Mouse (Mus musculus) stomach, embryonic 14.5 days (tissue): ENCODE results near the gene Supt5. TPM values are rescaled to one million over a fixed set of nuclear protein-coding genes. Genes with fewer than 3 reads are reported as not detected.

Source experiments
- ATAC-seq: fragments of 200-750 bp; cut with Nextera tagmentation; 2 replicates; pipeline ENCODE4 v1.8.0; 2017; ENCODE audit warnings: low read depth, moderate TSS enrichment; ENCODE audit not compliant: insufficient number of reproducible peaks, insufficient read depth, low FRiP score
- H3K27ac ChIP-seq: fragments of 300-500 bp; sonication (generic); 2 replicates; pipeline ENCODE4 v1.5.1; 2014; ENCODE audit warnings: mild to moderate bottlenecking, low read length, moderate library complexity, mixed read lengths
- H3K27me3 ChIP-seq: fragments of 300-500 bp; sonication (generic); 2 replicates; pipeline ENCODE4 v1.6.1; 2014; ENCODE audit warnings: low read length, control low read depth, mixed read lengths; ENCODE audit not compliant: control insufficient read depth, insufficient read depth
- H3K36me3 ChIP-seq: fragments of 300-500 bp; sonication (generic); 2 replicates; pipeline ENCODE4 v1.6.1; 2014; ENCODE audit warnings: mild to moderate bottlenecking, control low read depth, low read length, moderate library complexity, mixed read lengths; ENCODE audit not compliant: control insufficient read depth, insufficient read depth
- H3K4me1 ChIP-seq: fragments of 300-500 bp; sonication (generic); 2 replicates; pipeline ENCODE4 v1.6.1; 2014; ENCODE audit warnings: low read length, control low read depth, mixed read lengths; ENCODE audit not compliant: control insufficient read depth, insufficient read depth
- H3K4me2 ChIP-seq: fragments of 300-500 bp; sonication (generic); replicated peaks from 2 replicates; pipeline ENCODE4 v1.6.1; 2014; ENCODE audit warnings: low read depth, low read length, control low read depth
- H3K4me3 ChIP-seq: fragments of 300-500 bp; sonication (generic); 2 replicates; pipeline ENCODE4 v1.5.1; 2014; ENCODE audit warnings: low read depth, low read length, control low read depth
- H3K9ac ChIP-seq: fragments of 300-500 bp; sonication (generic); replicated peaks from 2 replicates; pipeline ENCODE4 v1.6.1; 2014; ENCODE audit warnings: low read depth, mild to moderate bottlenecking, control low read depth, low read length, moderate library complexity, mixed read lengths
- H3K9me3 ChIP-seq: fragments of 300-500 bp; sonication (generic); 2 replicates; pipeline ENCODE4 v1.6.1; 2016; ENCODE audit warnings: low read depth, low read length, control low read depth; ENCODE audit not compliant: control insufficient read depth
- WGBS: fragments of 180-500 bp; shearing (Covaris S2); extraction: QIAGEN DNeasy Blood & Tissue Kit; methylation state at CpG from one replicate; pipeline ENCODE4 v1.1.7; 2014; 5-methylcytosine and 5-hydroxymethylcytosine counted together
- polyA plus RNA-seq: library from polyadenylated mRNA; unstranded; fragments of >200 nt; fragmentation: Nextera tagmentation; extraction: Ambion mirVana; gene quantifications from 2 replicates; pipeline ENCODE4 v1.2.1, GENCODE M21; 2014

Supt5 gene
- polyA plus RNA-seq, 1 experiment from 2014 or later = 71.7 TPM

DNA sequence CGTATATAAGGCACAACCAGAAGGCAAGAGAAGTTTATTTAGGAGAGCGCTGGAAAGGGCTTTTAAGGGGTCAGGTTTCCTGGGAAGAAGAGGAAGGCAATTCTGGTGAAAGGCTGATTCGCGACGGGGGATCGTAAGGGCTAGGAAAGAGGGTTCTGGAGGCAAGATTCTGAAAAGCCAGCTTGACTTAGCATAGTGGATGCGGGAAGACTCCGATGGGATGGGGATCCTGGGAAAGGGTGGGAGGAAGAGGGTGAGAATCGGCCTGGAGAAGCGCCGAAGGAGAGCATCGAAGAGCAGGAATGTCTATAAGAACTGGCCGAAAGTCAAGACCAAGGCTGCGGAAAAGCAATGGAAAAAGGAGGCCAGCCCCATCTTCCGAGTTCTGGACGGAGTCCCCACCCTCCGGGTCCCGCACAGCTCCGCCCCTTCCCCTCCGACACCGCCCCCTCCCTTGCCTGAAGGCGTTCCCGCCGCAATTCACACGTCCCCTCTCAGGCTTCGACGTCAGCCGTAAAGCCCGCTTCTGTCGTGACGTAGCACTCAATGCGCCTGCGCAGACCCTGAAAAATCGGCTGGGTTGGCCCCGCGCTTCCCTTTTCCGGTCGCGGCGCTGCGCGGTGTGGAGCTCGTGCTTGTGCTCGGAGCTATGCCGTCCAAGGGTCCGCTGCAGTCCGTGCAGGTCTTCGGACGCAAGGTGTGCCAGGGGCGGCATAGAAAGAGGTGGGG lies 11.8 kb upstream of the Supt5 start, which contains the start of gene Rps16:
Gene Rps16, plus strand, starts transcription at position 498 of the 729 bp plus-strand sequence.
- peaks cover 29% of the 10 kb centered on the region for H3K36me3 ChIP-seq
- H3K4me1 ChIP-seq = peaks cover 16% of the 10 kb centered on the region; the same call in 1 of the 2 replicates
- H3K27me3 ChIP-seq = no peaks in the 10 kb centered on the region
- H3K9me3 ChIP-seq = no peaks in the 10 kb centered on the region
- peak within 1 kb of the TSS; percentile 96 for H3K9ac ChIP-seq
- peak; percentile 92 for ATAC-seq
- under 1% methylated on average over 49 of the region's 50 CpGs for WGBS
- peak within 1 kb of the TSS; percentile 66 for H3K4me2 ChIP-seq
- H3K4me3 ChIP-seq = peak within 1 kb of the TSS; percentile 98
- peak within 1 kb of the TSS; percentile 97 for H3K27ac ChIP-seq

DNA sequence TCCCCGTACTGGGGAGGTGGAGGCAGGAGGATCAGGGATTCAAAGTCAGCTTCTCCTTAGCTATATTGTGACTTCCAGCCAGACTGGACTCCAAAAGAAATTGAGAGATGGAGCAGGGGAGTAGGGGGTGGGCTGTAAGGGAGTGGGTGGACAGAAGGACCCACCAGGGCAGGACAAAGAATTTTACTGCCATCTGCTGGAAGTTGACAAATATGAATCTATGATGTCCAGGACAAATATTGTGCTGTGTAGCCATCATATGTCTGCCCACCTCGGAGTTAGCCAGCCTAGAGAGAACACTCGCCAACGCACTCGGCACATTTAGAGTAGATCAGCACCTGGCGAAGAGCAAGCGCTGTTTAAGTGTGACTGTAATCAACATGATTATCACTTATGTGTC lies 10.1 kb upstream of the Supt5 start:
- H3K4me3 ChIP-seq = no peak overlapping the region
- no peak overlapping the region for H3K9ac ChIP-seq
- H3K27me3 ChIP-seq = no peaks in the 10 kb centered on the region
- H3K36me3 ChIP-seq = peaks cover 17% of the 10 kb centered on the region
- ATAC-seq = no peak
- H3K9me3 ChIP-seq = no peaks in the 10 kb centered on the region
- 85% methylated on average over 7 of the region's 7 CpGs for WGBS
- H3K4me2 ChIP-seq = no peak overlapping the region
- peaks cover 16% of the 10 kb centered on the region; the same call in 1 of the 2 replicates for H3K4me1 ChIP-seq
- H3K27ac ChIP-seq = no peak overlapping the region

DNA sequence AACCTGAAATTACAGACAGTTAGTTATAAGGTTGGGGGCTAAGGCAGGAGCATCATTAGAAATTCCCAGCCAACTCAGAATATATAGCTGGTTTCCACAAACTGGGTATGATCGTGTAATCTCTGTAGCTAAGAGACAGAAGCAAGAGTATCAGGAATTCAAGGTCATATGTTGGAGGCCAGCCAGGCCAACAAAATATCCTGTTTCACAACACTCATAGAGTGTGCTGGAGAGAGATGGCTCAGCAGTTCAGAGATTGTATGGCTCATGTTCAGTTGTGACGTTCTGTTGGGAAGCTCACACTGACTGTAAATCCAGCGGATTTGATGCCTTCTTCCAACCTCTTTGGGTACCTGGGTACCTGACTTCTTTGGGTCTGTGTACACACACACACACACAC lies 9.2 kb upstream of the Supt5 start:
- peaks cover 9% of the 10 kb centered on the region; the same call in 1 of the 2 replicates for H3K36me3 ChIP-seq
- ATAC-seq = no peak
- no peak overlapping the region for H3K4me2 ChIP-seq
- no peak overlapping the region for H3K9ac ChIP-seq
- H3K4me1 ChIP-seq = peaks cover 16% of the 10 kb centered on the region; the same call in 1 of the 2 replicates
- H3K9me3 ChIP-seq = no peaks in the 10 kb centered on the region
- no peak overlapping the region for H3K4me3 ChIP-seq
- WGBS = 79% methylated on average over 3 of the region's 3 CpGs
- no peaks in the 10 kb centered on the region for H3K27me3 ChIP-seq
- H3K27ac ChIP-seq = no peak overlapping the region

DNA sequence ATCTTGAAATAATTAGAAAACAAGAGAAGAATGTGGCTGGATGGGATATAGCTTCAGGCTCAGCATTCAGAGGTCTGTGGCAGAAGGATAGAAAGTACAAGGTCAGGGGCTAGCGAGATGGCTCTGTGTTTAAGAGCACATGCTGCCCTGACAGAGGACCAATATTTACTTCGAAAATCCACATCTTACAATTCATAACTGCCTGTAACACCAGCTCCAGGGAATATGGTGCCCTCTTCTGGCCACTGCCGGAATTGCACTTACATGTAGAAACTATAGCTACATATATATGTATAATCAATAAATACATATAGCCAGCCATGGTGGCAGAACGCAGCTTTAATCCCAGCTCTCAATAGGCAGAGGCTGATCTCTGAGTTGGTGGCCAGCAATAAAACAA lies 6.1 kb upstream of the Supt5 start:
- peaks cover 5% of the 10 kb centered on the region for H3K4me1 ChIP-seq
- H3K9ac ChIP-seq = no peak overlapping the region
- no peaks in the 10 kb centered on the region for H3K27me3 ChIP-seq
- no peaks in the 10 kb centered on the region for H3K9me3 ChIP-seq
- no peak overlapping the region for H3K27ac ChIP-seq
- H3K36me3 ChIP-seq = no peaks in the 10 kb centered on the region
- no peak for ATAC-seq
- no peak overlapping the region for H3K4me3 ChIP-seq
- H3K4me2 ChIP-seq = no peak overlapping the region
- WGBS = 4% methylated on average over 4 of the region's 4 CpGs

DNA sequence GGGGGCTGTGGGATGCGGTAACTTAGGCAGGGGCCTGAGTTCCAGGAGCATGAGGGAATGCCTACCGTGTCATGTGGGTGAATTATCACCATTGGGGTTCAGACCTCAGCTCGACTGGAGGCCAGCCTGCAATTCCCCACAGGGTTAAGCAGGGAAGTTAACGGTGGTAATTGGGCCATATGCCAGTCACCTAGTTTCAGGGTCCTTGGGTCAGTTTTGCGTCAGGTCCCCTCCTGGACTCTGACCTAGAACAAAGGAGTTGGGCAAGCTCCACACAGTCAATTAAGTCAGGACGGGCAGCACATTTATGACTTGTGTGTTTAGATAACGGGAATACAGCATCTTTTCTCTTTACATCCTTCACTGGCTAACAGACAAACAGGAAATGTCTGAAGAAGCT lies 2.8 kb upstream of the Supt5 start:
- WGBS = 26% methylated on average over 7 of the region's 7 CpGs
- H3K27me3 ChIP-seq = no peaks in the 10 kb centered on the region
- no peaks in the 10 kb centered on the region for H3K9me3 ChIP-seq
- no peak overlapping the region for H3K4me2 ChIP-seq
- H3K27ac ChIP-seq = no peak overlapping the region
- H3K36me3 ChIP-seq = no peaks in the 10 kb centered on the region
- H3K4me1 ChIP-seq = no peaks in the 10 kb centered on the region; the same call in 1 of the 2 replicates
- H3K4me3 ChIP-seq = no peak overlapping the region
- no peak overlapping the region for H3K9ac ChIP-seq
- ATAC-seq = no peak

DNA sequence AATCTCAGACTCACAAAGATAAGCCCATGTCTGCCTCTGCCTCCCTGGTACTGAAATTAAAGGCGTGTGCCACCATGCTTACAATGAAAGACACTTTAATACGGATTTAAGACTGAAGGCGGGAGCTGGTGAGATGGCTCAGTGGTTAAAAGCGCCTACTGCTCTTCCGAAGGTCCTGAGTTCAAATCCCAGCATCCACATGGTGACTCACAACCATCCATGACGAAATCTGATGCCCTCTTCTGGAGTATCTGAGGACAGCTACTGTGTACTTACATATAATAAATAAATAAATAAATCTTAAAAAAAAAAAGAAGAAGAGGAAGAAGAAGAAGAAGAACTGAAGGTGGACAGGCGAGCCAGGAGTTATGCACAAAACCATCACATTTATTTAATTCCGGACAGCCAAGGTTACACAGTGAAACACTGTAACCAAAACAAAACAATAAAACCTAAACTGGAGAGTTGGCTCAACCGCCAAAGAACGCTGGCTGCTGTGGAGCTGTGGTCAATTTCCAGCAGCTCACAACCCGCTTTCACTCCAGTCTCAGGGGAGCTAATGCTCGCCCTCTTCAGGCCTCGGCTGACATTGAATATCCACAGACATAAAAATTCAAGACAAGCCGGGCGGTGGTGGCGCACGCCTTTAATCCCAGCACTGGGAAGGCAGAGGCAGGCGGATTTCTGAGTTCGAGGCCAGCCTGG lies 819 bp upstream of the Supt5 start:
- peak overlapping the region; percentile 50 for H3K9ac ChIP-seq
- peaks cover 4% of the 10 kb centered on the region; the same call in 1 of the 2 replicates for H3K36me3 ChIP-seq
- WGBS = 74% methylated on average over 19 of the region's 19 CpGs
- peak overlapping the region; percentile 91 for H3K4me3 ChIP-seq
- no peaks in the 10 kb centered on the region; the same call in 1 of the 2 replicates for H3K4me1 ChIP-seq
- peak overlapping the region; percentile 60 for H3K4me2 ChIP-seq
- H3K27ac ChIP-seq = peak overlapping the region; percentile 82; the same call in 1 of the 2 replicates
- ATAC-seq = peak; percentile 1; the same call in 1 of the 2 replicates
- no peaks in the 10 kb centered on the region for H3K9me3 ChIP-seq
- no peaks in the 10 kb centered on the region for H3K27me3 ChIP-seq

DNA sequence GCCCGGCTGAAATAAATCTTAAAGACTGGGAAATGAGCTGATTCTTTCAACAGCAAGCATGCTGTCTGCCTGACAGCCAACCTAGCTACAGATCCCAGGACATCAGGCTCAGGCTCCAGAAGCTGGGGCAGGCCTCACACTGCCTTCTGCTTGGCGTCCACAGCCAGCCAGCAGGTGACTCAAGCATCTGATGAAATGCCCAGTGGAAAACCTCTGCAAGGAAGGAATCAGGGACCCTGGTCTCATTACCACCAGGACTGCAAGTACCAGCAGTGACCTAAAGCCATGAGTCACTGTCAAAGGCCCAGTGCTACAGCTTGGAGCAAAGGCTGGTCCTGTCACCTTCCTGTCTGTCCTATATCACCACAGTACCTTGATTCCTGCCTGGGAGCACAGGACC lies 3.1 kb downstream of the Supt5 start:
- ATAC-seq = no peak
- H3K27me3 ChIP-seq = no peaks in the 10 kb centered on the region
- peaks cover 14% of the 10 kb centered on the region for H3K36me3 ChIP-seq
- H3K4me1 ChIP-seq = no peaks in the 10 kb centered on the region; the same call in 1 of the 2 replicates
- WGBS = 90% methylated on average over 2 of the region's 2 CpGs
- H3K27ac ChIP-seq = no peak overlapping the region
- no peak overlapping the region for H3K4me2 ChIP-seq
- H3K9me3 ChIP-seq = no peaks in the 10 kb centered on the region
- H3K4me3 ChIP-seq = no peak overlapping the region
- H3K9ac ChIP-seq = no peak overlapping the region

DNA sequence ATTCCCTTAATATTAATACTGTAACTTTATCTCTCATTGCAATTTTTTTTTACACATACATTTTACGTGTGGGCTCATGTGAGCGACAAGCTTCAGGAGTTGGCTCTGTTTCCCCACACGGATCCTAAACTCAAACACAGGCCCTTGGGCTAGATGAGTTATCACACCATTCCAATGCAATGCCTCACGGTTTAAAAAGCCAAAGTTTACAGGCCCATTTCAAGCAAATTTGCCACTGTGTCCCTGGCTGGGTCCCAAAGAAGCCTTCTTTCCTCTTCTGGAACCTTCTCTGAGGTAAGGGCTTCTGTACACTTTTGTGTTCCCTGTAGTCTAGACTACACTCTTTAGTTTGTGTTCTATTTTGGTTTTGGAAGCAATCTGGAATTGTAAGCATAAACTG lies 4.0 kb downstream of the Supt5 start:
- Histone ChIP-seq H3K4me3 (no peak overlapping the region), H3K27ac (no peak overlapping the region), H3K27me3 (no peaks in the 10 kb centered on the region), H3K9me3 (no peaks in the 10 kb centered on the region), H3K4me1 (no peaks in the 10 kb centered on the region; the same call in 1 of the 2 replicates), H3K4me2 (no peak overlapping the region), H3K36me3 (peaks cover 22% of the 10 kb centered on the region), H3K9ac (no peak overlapping the region)
- 92% methylated on average over 4 of the region's 4 CpGs for WGBS
- no peak for ATAC-seq
